Mouse (Mus musculus) ES-E14 (cell line): ENCODE measurements at regions not wholly inside any gene's neighbourhood (a gene's known extent, or its start where the extent isn't known, plus 50 kb on each side); places are given as distances from the start of the nearest gene placed in this dataset.

ENCODE experiments used
- DNase-seq: peaks from one replicate; pipeline ENCODE4 v3.0.0-alpha.2; 2013; ENCODE audit warnings: low read depth, low spot score
- H3K27ac ChIP-seq: 2 replicates; pipeline ENCODE4 v1.5.1; 2012; ENCODE audit warnings: low read depth, mild to moderate bottlenecking, low read length, moderate library complexity, mixed read lengths; ENCODE audit not compliant: poor library complexity, insufficient read depth, severe bottlenecking
- H3K36me3 ChIP-seq: 2 replicates; pipeline ENCODE4 v1.6.1; 2012; ENCODE audit warnings: mild to moderate bottlenecking, low read length, moderate library complexity, mixed read lengths; ENCODE audit not compliant: control insufficient read depth, poor library complexity, insufficient read depth, severe bottlenecking
- H3K4me1 ChIP-seq, 2 experiments: fragments of 150-350 bp in 1 of 2; sonication (generic) in 1 of 2; 2 replicates each; pipeline ENCODE4 v1.6.1; 2012; ENCODE audit warnings: low read length in 2 of 2, mild to moderate bottlenecking in 1 of 2, mixed read lengths in 1 of 2; ENCODE audit not compliant: control insufficient read depth in 2 of 2, insufficient read depth in 2 of 2, poor library complexity in 1 of 2
- H3K4me3 ChIP-seq, 2 experiments: fragments of 150-350 bp in 1 of 2; sonication (generic) in 1 of 2; 2 replicates each; pipeline ENCODE4 v1.5.1; 2012; ENCODE audit warnings: low read length in 2 of 2, low read depth in 1 of 2, mild to moderate bottlenecking in 1 of 2, mixed read lengths in 1 of 2; ENCODE audit not compliant: insufficient read depth in 1 of 2, poor library complexity in 1 of 2, severe bottlenecking in 1 of 2
- H3K9ac ChIP-seq: 2 replicates; pipeline ENCODE4 v1.6.1; 2012; ENCODE audit warnings: low read depth, mild to moderate bottlenecking, low read length, mixed read lengths; ENCODE audit not compliant: poor library complexity, insufficient read depth, severe bottlenecking
- H3K9me3 ChIP-seq: fragments of 150-350 bp; sonication (generic); 2 replicates; pipeline ENCODE4 v1.6.1; 2012; ENCODE audit warnings: low read depth, mild to moderate bottlenecking, low read length; ENCODE audit not compliant: control insufficient read depth, insufficient read depth
- CHD2 ChIP-seq: IDR thresholded peaks from 2 replicates; pipeline ENCODE4 v1.6.1; 2014; ENCODE audit warnings: mild to moderate bottlenecking, low read depth, low read length, inconsistent platforms
- HCFC1 ChIP-seq: IDR thresholded peaks from 2 replicates; pipeline ENCODE4 v1.6.1; 2012; ENCODE audit warnings: low read length, inconsistent platforms, borderline replicate concordance; ENCODE audit not compliant: insufficient read depth
- MAFK ChIP-seq: IDR thresholded peaks from 2 replicates; pipeline ENCODE4 v1.6.1; 2014; ENCODE audit warnings: mild to moderate bottlenecking, low read depth, low read length, inconsistent platforms; ENCODE audit not compliant: insufficient read depth
- ZC3H11A ChIP-seq: IDR thresholded peaks from 2 replicates; pipeline ENCODE4 v1.6.1; 2012; ENCODE audit warnings: low read depth, mild to moderate bottlenecking, inconsistent platforms, low read length, borderline replicate concordance
- ZNF384 ChIP-seq: IDR thresholded peaks from 2 replicates; pipeline ENCODE4 v1.6.1; 2012; ENCODE audit warnings: low read depth, low read length, inconsistent platforms
- in situ Hi-C, 2 experiments: fragments of 600-800 bp; cut with MboI; formaldehyde crosslinking; loops; one replicate each; pipeline ENCODE4 v1.15.1; 2025; ENCODE audit warnings: low sequenced_read_pairs in 2 of 2, inconsistent platforms in 1 of 2; ENCODE audit not compliant: unreplicated experiment in 2 of 2

- in situ Hi-C loops, result no loop called here
- H3K9me3 ChIP-seq, result no peaks in the 10 kb centered on the region
- no peak for TF ChIP-seq ZNF384
- DNase-seq, result no peak
- no peak overlapping the region for H3K4me3 ChIP-seq
- no peak overlapping the region for H3K27ac ChIP-seq
- H3K36me3 ChIP-seq, result no peaks in the 10 kb centered on the region
- H3K4me1 ChIP-seq, result no peaks in the 10 kb centered on the region
- H3K9ac ChIP-seq, result no peak overlapping the region
These were observed 65.8 kb downstream of the Sox9 start for GRCm38 (mm10) chr11:112847851-112848250.

GRCm38 (mm10) chr11:112849974-112850373, 68.0 kb downstream of the Sox9 start:
- TF ChIP-seq HCFC1 (no peak), ZC3H11A (no peak), MAFK (no peak), ZNF384 (no peak), CHD2 (no peak)
- Histone ChIP-seq H3K36me3 (no peaks in the 10 kb centered on the region), H3K9ac (no peak overlapping the region), H3K4me1 (peaks cover 2% of the 10 kb centered on the region in 2 experiments; a peak in 2 of 4 replicates), H3K4me3 (no peak overlapping the region), H3K9me3 (no peaks in the 10 kb centered on the region), H3K27ac (no peak overlapping the region)
- no peak for DNase-seq
- in situ Hi-C loops, result no loop called here

DNA sequence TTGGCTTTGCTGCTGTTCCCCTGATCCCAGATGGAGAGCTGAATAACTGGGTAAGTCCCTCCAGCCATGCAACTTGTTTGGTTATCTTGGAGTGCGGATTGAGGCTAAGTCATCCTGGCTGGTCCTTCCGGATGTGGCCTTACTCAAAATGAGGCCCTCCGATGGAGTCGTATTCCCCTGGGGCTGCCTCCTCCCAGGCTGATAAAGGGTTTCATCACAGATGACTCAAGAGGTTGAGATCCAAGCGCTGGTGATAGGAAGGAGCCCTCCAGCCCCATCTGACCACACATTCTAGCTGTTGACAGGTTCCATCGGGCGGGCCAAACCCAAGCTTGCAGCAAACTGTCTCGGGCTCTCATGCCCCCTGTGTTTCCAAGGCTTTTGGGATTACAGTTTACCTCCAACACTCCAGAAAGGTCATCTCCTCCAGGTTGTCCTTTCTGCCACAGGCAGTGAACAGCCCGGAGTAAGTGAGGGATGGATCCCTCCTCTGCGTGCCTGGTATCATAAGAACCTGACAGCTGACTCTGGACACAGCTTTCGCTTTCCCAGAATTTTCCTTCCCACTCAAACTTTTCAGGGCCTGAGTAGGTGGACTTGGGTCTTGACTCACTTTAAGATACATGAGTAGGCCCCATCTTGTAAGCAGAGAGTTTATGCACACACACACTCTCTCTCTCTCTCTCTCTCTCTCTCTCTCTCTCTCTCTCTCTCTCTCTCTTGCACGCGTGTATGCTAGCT, 68.7 kb downstream of the Sox9 start:
- no peak for DNase-seq
- Histone ChIP-seq H3K9ac (no peak overlapping the region), H3K36me3 (no peaks in the 10 kb centered on the region), H3K4me3 (no peak overlapping the region), H3K27ac (no peak overlapping the region), H3K4me1 (peaks cover 2% of the 10 kb centered on the region in 2 experiments; a peak in 2 of 4 replicates), H3K9me3 (no peaks in the 10 kb centered on the region)
- in situ Hi-C loops, result no loop called here
- TF ChIP-seq HCFC1, result no peak
- no peak for TF ChIP-seq CHD2
- no peak for TF ChIP-seq MAFK
- no peak for TF ChIP-seq ZC3H11A
- no peak for TF ChIP-seq ZNF384

DNA sequence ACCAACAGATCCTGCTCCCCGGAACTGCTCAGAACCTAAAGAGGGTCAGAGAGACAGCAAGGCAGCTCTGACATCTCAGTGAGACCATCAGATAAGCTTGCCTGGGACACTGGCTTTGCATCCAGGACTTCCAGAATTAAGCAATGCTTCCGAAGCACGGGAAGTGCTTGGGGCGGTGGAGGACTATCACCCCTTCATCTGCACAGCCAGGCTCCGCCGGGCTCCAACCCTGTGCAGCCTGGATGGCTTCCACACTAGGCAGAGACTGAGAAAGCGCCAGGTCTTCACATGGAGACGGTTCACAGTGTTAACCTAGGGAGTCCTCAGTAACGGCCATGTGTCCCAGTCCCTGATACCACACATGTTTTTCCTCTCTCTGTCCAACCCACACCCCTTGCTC, 69.3 kb downstream of the Sox9 start:
- H3K36me3 ChIP-seq, result no peaks in the 10 kb centered on the region
- no peak overlapping the region for H3K9ac ChIP-seq
- H3K4me1 ChIP-seq, result peaks cover 2% of the 10 kb centered on the region in 2 experiments; a peak in 2 of 4 replicates
- DNase-seq, result no peak
- no peak overlapping the region for H3K27ac ChIP-seq
- H3K4me3 ChIP-seq, result no peak overlapping the region
- no peaks in the 10 kb centered on the region for H3K9me3 ChIP-seq
- TF ChIP-seq HCFC1 (no peak), MAFK (no peak), ZC3H11A (no peak)
- in situ Hi-C loops, result no loop called here

GRCm38 (mm10) chr11:112855975-112856374, 74.0 kb downstream of the Sox9 start:
- no peak for DNase-seq
- Histone ChIP-seq H3K36me3 (no peaks in the 10 kb centered on the region), H3K27ac (no peak overlapping the region), H3K4me3 (no peak overlapping the region), H3K4me1 (peaks cover 2% of the 10 kb centered on the region in 2 experiments; a peak in 2 of 4 replicates), H3K9me3 (no peaks in the 10 kb centered on the region), H3K9ac (no peak overlapping the region)
- TF ChIP-seq MAFK (no peak), ZNF384 (no peak), ZC3H11A (no peak), HCFC1 (no peak), CHD2 (no peak)
- in situ Hi-C loops, result no loop called here
